Mouse (Mus musculus) C2C12 (cell line): ENCODE results near the gene Foxn3. TPM values are rescaled to one million over a fixed set of nuclear protein-coding genes. Genes with fewer than 3 reads are reported as not detected.

Experiments used
- H3K27me3 ChIP-seq: one replicate; pipeline ENCODE4 v1.6.1; 2011; ENCODE audit not compliant: control insufficient read depth, insufficient read depth, insufficient read length
- H3K36me3 ChIP-seq: one replicate; pipeline ENCODE4 v1.6.1; 2011; ENCODE audit not compliant: control insufficient read depth, insufficient read depth
- H3K4me3 ChIP-seq: one replicate; pipeline ENCODE4 v1.5.1; 2011; ENCODE audit warnings: mild to moderate bottlenecking, control low read depth; ENCODE audit not compliant: poor library complexity, insufficient read depth, severe bottlenecking
- H3K79me2 ChIP-seq: one replicate; pipeline ENCODE4 v1.6.1; 2011; ENCODE audit not compliant: control insufficient read depth, insufficient read depth
- H3K79me3 ChIP-seq: one replicate; pipeline ENCODE4 v1.6.1; 2011; ENCODE audit warnings: low read depth, control low read depth
- H3ac ChIP-seq: one replicate; pipeline ENCODE3; 2011; ENCODE audit warnings: low read depth; ENCODE audit not compliant: control insufficient read depth, insufficient read length
- CEBPB ChIP-seq: IDR thresholded peaks from one replicate; pipeline ENCODE4 v1.6.1; 2011; ENCODE audit warnings: low read depth, mild to moderate bottlenecking, control low read depth, moderate library complexity
- CTCF ChIP-seq: IDR thresholded peaks from one replicate; pipeline ENCODE4 v1.5.1; 2011; ENCODE audit not compliant: control insufficient read depth, insufficient read depth, insufficient read length
- FOSL1 ChIP-seq: IDR thresholded peaks from one replicate; pipeline ENCODE4 v1.8.0; 2011; ENCODE audit warnings: mild to moderate bottlenecking, low read length; ENCODE audit not compliant: poor library complexity, insufficient read depth, severe bottlenecking
- MAX ChIP-seq: IDR thresholded peaks from one replicate; pipeline ENCODE4 v1.6.1; 2011; ENCODE audit warnings: mild to moderate bottlenecking, control low read depth
- MYOD1 ChIP-seq: IDR thresholded peaks from one replicate; pipeline ENCODE4 v1.6.1; 2011; ENCODE audit warnings: low read depth; ENCODE audit not compliant: control insufficient read depth, insufficient read length
- MYOG ChIP-seq: IDR thresholded peaks from one replicate; pipeline ENCODE4 v1.6.1; 2011; ENCODE audit not compliant: control insufficient read depth, insufficient read length; ENCODE audit errors: extremely low read depth
- USF1 ChIP-seq: IDR thresholded peaks from one replicate; pipeline ENCODE4 v1.6.1; 2011; ENCODE audit warnings: low read depth, mild to moderate bottlenecking, control low read depth, moderate library complexity
- polyA plus RNA-seq: library from polyadenylated mRNA; unstranded; fragments of >200 nt; fragmentation: generic; extraction: Trizol; gene quantifications from one replicate; pipeline ENCODE4 v1.2.1, GENCODE M21; 2012; ENCODE audit warnings: missing spikeins

Gene Foxn3
- polyA plus RNA-seq, 1 experiment: 4.2 TPM

DNA sequence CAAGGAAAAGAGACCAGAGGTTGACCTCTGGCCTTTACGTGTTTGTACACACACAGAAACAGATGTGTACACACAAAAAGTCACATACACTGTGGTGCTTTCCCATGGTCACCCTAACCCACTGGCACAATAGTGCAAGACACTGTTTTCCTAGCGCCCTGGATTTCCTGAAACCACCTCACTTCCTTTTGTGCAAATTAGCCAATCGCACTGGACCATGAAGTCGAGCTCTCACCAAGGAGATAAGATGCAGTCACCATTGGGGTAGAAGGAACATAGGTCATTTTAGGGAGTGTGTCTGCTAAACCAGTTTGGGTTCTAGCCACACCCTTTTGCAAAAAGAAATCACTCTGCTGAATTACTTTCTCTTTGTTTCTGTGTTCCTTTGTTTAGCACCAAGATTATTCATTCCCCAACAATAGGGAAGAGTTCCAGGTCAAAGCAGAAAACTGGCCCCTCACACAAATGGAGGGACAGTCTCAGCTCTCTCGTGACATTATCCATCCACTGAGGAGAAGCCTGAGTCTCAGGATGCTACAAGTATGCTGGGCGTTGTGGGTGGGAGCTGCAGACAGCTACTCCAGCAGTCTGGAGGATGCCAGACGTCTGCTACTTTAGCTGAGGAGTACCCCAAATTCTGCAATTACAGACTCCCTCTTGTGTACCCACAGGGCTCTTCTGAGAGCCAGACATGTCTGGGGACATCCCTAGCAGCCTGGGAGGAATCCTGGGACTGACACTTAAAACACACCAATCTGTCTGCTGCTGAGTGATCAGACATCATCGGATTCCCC is 202.2 kb downstream of the Foxn3 start:
- no peaks in the 10 kb centered on the region for H3K27me3 ChIP-seq
- H3K4me3 ChIP-seq: no peak overlapping the region
- no peaks in the 10 kb centered on the region for H3K36me3 ChIP-seq
- H3K79me2 ChIP-seq: no peaks in the 10 kb centered on the region
- no peak for TF ChIP-seq MYOG
- TF ChIP-seq MYOD1: no peak
- TF ChIP-seq CTCF: no peak
- no peak for TF ChIP-seq FOSL1
- TF ChIP-seq CEBPB: no peak
- no peak for TF ChIP-seq USF1
- no peak for TF ChIP-seq MAX
- H3ac ChIP-seq: no peak overlapping the region
- H3K79me3 ChIP-seq: no peaks in the 10 kb centered on the region

- Histone ChIP-seq H3K27me3 (no peaks in the 10 kb centered on the region), H3K79me3 (no peaks in the 10 kb centered on the region), H3K79me2 (no peaks in the 10 kb centered on the region), H3ac (no peak overlapping the region), H3K36me3 (no peaks in the 10 kb centered on the region), H3K4me3 (no peak overlapping the region)
- TF ChIP-seq MYOG (no peak), CEBPB (no peak), FOSL1 (no peak), CTCF (no peak), MYOD1 (no peak), USF1 (no peak), MAX (no peak)
Measured at GRCm38 (mm10) chr12:99358698-99359097, 204.7 kb downstream of the Foxn3 start.

DNA sequence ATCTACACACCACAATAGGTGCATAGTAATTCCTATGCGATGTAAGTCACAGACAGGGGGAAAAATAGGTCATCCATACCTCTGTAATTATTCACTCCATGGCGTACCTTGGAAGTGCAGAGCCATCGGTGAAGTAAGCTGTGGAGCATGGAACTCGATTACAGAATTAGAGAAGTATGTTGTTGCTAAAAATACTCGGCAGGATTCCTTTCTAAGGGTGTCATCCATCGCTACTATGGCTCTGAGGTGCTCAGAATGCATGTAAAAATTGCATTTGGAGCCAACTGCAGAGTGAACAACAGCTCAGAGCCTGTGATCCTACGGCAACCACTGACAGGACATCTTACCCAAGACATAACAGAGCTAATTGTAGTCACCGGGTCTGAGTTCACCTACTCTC is 206.7 kb downstream of the Foxn3 start:
- Histone ChIP-seq H3ac (no peak overlapping the region), H3K27me3 (no peaks in the 10 kb centered on the region), H3K36me3 (no peaks in the 10 kb centered on the region), H3K79me3 (no peaks in the 10 kb centered on the region), H3K79me2 (no peaks in the 10 kb centered on the region), H3K4me3 (no peak overlapping the region)
- TF ChIP-seq MAX: no peak
- no peak for TF ChIP-seq MYOG
- TF ChIP-seq USF1: no peak
- no peak for TF ChIP-seq CTCF
- no peak for TF ChIP-seq CEBPB
- no peak for TF ChIP-seq FOSL1
- no peak for TF ChIP-seq MYOD1

DNA sequence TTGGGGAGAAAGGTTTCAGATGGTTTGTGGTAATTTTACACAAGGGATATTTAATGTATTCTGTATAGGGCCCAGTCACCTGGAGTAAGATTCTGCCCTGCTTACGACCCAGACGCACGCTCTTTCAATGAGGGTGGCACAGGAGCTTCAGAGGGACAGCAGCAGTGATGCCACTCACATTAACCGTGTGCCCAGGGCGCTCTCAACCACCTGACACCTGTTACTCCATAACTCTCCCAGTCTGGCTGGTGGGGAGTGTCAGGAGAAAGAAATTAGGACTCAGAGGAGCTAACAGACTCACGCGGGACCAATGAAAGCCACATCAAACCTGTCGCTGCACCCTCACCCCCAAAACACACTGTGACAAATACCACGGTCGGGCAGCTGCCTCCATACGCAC is 209.7 kb downstream of the Foxn3 start:
- H3K36me3 ChIP-seq: no peaks in the 10 kb centered on the region
- TF ChIP-seq CEBPB (no peak), USF1 (no peak), MAX (no peak), CTCF (no peak), FOSL1 (no peak)
- peaks cover 4% of the 10 kb centered on the region for H3K79me2 ChIP-seq
- no peaks in the 10 kb centered on the region for H3K79me3 ChIP-seq
- H3K4me3 ChIP-seq: no peak overlapping the region
- no peak overlapping the region for H3ac ChIP-seq
- no peaks in the 10 kb centered on the region for H3K27me3 ChIP-seq

DNA sequence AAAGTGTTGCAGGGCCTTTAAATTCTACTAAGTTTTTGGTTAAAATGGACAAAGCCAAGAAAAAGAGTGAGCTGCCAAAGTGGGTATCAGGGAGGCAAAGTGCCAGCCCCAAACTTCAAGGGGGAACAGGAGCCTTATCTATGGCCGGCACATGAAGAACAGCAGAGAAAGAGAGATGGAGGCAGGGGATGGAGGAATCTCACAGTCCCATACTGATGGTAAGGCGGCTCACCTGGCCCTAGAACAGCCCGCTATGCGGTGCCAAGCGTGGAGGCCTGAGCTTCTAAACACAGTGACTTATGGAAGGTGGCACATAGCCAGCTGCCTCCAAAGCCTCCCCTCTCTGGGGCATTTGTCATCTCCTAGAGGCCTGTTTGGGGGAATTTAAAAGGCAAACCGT is 210.8 kb downstream of the Foxn3 start:
- Histone ChIP-seq H3K4me3 (no peak overlapping the region), H3K79me2 (peaks cover 4% of the 10 kb centered on the region), H3K27me3 (no peaks in the 10 kb centered on the region), H3K79me3 (no peaks in the 10 kb centered on the region), H3K36me3 (no peaks in the 10 kb centered on the region), H3ac (no peak overlapping the region)
- no peak for TF ChIP-seq MYOG
- TF ChIP-seq CEBPB: no peak
- TF ChIP-seq USF1: no peak
- no peak for TF ChIP-seq MAX
- TF ChIP-seq FOSL1: no peak
- no peak for TF ChIP-seq CTCF
- no peak for TF ChIP-seq MYOD1

DNA sequence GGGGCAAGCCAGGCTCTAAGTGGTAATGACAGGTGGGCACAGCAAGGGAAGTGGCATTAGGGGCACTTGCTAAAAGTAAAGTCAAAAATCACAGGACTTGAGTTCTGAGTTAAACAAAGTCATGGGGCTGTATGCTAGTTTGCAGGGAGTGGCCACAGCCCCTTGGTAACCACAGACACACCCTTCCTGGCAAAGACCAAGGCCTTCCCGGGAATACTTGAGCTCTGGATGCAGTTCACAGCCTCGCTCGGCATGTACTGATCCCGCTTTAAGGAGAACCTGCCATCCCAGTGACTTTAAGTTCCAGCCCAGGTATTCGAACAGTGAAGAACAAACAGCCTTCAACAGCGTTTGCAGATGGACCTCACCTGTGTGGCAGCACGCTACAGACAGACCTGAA is 211.2 kb downstream of the Foxn3 start:
- TF ChIP-seq CEBPB (no peak), MYOD1 (peak; percentile 17), MYOG (no peak), FOSL1 (no peak), CTCF (no peak)
- H3K79me3 ChIP-seq: no peaks in the 10 kb centered on the region
- H3K4me3 ChIP-seq: no peak overlapping the region
- peaks cover 4% of the 10 kb centered on the region for H3K79me2 ChIP-seq
- no peaks in the 10 kb centered on the region for H3K36me3 ChIP-seq
- no peaks in the 10 kb centered on the region for H3K27me3 ChIP-seq
- no peak overlapping the region for H3ac ChIP-seq
